Mouse (Mus musculus) effector memory CD4-positive, alpha-beta T cell, adult 5 months (primary cell): ENCODE measurements around the gene Tagln2. TPM values are rescaled to one million over a fixed set of nuclear protein-coding genes. Genes with fewer than 3 reads are reported as not detected.

ENCODE experiments used
- polyA plus RNA-seq: library from polyadenylated mRNA; unstranded; fragments of 100-300 nt; shearing (Covaris generic); gene quantifications from one replicate; pipeline ENCODE4 v1.2.1, GENCODE M21; 2017

Tagln2 gene
- 470 TPM for polyA plus RNA-seq

DNA sequence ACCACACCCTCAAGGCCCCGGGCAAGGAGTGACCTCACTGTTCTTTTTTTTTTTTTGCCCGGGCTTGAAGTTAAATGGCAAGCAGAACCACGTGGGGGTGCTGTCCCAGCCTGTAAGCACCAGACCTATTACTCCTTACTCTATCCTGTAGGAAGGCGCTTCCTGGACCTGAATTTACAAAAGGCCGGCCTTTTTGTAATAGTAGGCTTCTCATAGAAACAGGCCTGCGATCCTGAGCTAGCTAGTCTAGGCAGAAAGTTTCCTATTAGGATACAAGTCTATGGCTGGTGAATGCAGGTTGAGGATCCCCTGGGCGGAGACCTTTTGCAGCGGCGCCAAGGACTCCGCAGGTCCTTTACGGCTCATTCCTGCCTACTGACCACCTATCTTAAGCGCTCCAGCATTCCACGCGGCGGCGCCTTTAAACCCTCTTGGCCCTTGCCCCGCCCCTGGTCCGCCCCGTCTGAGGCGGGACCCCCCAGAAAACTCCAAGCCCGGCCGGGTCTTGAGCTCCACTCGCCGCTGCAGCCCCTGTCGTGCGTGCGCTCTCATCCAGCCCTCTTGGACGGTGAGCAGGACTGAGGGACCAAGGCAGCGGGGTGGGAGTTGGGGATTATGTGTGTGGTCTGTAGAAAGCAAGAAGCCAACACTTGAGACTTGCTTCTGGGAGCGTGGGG lies at the start of gene Tagln2:
Tagln2 (plus strand) TSS at position 283 of the 677 bp plus-strand sequence.

GRCm38 (mm10) chr1:172475054-172475741 lies 24.6 kb upstream of the Tagln2 start, which contains the start of gene Slamf9:
Gene Slamf9, plus strand, starts transcription at chr1:172475358.

DNA sequence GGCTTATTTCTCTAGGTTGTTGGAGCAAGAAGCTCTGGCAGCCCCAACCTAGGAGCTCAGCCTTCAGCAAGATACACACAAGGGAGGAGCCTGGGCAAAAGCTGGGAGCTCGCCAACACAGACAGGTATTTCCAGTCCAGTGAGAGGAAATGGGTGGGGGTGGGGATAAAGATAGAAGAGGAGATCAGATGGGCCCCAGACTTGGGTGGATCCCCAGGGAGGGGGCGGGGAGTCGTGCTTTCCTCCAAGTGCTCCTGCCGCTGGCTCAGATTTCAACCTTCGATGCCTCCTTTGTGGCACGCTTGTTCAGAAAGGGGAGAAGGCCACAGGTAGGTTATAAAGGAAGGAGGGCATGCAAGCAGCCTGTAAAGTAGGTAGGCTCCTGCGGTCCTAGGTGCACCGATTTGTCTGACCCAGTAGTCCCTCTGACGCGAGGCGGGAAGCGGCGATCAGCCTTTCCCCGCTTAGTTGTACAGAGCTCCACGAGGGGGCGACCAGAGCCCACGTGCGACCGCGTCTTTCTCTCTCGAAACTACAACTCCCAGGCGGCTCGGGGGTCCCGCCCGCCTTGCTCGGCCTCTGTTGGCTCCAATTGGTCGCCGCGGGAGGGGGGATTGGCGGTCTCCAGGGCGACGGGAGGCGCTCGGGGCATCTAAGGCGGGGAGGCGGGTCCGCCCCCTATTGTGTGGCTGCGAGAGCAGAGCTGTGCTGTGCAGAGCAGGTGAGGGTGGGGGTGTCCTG lies 18.1 kb upstream of the Tagln2 start, which contains the start of gene Igsf9:
Igsf9 (plus strand) TSS at position 249 of the 741 bp plus-strand sequence.

DNA sequence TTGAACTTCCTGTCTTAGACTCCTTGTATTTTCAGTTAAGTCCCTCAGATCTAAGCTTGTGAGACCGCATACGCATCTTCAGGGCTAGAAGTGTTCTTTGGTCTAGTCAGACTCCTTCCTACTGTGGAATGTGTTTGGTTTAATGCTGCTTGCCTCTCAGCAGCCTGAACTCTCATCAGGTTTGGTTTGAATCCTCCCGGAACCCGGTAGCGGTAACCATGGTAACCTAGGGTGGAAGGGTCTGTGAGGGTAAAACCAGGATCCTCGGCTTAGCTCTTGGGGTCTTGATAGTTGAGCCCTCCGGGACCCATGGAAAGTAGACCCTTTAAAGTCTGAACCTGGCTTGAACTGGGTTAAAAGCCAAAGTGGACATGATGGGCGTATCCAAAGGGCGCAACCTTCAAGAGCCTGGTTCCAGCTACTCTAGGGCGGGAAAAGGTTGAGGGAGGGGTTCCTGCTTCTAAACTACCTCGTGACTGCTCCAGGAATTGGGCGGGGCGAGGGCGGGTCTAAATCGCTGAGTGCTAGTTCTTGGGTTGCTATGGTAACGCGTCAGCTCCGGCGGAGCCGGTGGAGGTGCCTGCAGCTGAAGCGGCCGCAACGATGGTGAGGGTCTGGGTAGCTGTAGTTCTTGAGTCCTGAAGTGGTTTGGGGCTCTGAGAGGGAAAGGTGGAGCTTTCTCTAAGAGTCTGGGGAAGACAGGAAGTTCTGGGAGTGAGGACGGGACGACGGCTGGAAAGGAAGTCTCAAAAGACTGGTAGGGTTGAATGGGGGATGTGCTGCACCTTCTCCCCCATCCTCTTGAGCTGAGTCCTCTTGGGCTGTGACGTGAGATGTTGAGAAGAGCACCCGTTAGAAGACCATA lies 21.0 kb downstream of the Tagln2 start, which contains the start of gene Cfap45:
Cfap45 (plus strand) TSS at position 226 of the 865 bp plus-strand sequence.

GRCm38 (mm10) chr1:172555638-172556037 lies 55.8 kb downstream of the Tagln2 start, which contains the start of gene Vsig8:
Gene Vsig8, plus strand, starts transcription at chr1:172555938.

Other genes starting within 250 kb of the Tagln2 start
- gene Atp1a4, start 241.6 kb upstream of the Tagln2 start, polyA plus RNA-seq: not detected
- 70.9 TPM for gene Igsf8, start 238.4 kb upstream of the Tagln2 start, polyA plus RNA-seq
- 0.15 TPM for gene Atp1a2, start 202.0 kb upstream of the Tagln2 start, polyA plus RNA-seq
- not detected for gene Kcnj9, start 170.7 kb upstream of the Tagln2 start, polyA plus RNA-seq
- gene Kcnj10, start 158.8 kb upstream of the Tagln2 start, polyA plus RNA-seq: 0.11 TPM
- gene Pigm, start 123.5 kb upstream of the Tagln2 start, polyA plus RNA-seq: 8.9 TPM
- gene Slamf9, start 24.7 kb upstream of the Tagln2 start, polyA plus RNA-seq: not detected
- gene Igsf9, start 18.3 kb upstream of the Tagln2 start, polyA plus RNA-seq: 0.60 TPM
- 1.0 TPM for gene Cfap45, start 20.8 kb downstream of the Tagln2 start, polyA plus RNA-seq
- gene Vsig8, start 55.9 kb downstream of the Tagln2 start, polyA plus RNA-seq: not detected
- gene Slamf8, start 90.5 kb downstream of the Tagln2 start, polyA plus RNA-seq: 0.25 TPM
- gene Fcrl6, start 102.5 kb downstream of the Tagln2 start, polyA plus RNA-seq: not detected
- 3.1 TPM for gene Dusp23, start 132.9 kb downstream of the Tagln2 start, polyA plus RNA-seq
- gene Crp, start 198.0 kb downstream of the Tagln2 start, polyA plus RNA-seq: not detected